Mouse (Mus musculus): ENCODE data around the gene Pomt2.

GRCm38 (mm10) chr12:87138768-87139167 lies 9.0 kb downstream of the Pomt2 start:
- TF ChIP-seq POLR2A (IDR thresholded peaks at IDR 0.05; ENCODE audit: borderline replicate concordance, control insufficient read depth, low read depth, low read length) = no peak
- TF ChIP-seq CTCF (IDR thresholded peaks at IDR 0.05; ENCODE audit: control insufficient read depth, insufficient read depth, low read length) = no peak
